Mouse (Mus musculus): ENCODE measurements around the gene Hhipl1. TPM values are rescaled to one million over a fixed set of nuclear protein-coding genes. Genes with fewer than 3 reads are reported as not detected.

The Hhipl1 gene
- polyA plus RNA-seq, 1 experiment from 2014 or later: 0.88 TPM

GRCm38 (mm10) chr12:108292419-108292818 lies 13.7 kb upstream of the Hhipl1 start:
- WGBS: 14% methylated on average over 9 of the region's 9 CpGs
- H3K27ac ChIP-seq (ENCODE audit: low read length): no peak overlapping the region
- H3K9ac ChIP-seq (ENCODE audit: low read length): no peak overlapping the region
- no peak overlapping the region for H3K4me3 ChIP-seq (ENCODE audit: low read length)
- ATAC-seq (ENCODE audit: low read depth): peak; percentile 61
- no peaks in the 10 kb centered on the region for H3K36me3 ChIP-seq (ENCODE audit: control insufficient read depth, insufficient read depth, low read length)
- H3K4me1 ChIP-seq (replicated peaks; ENCODE audit: control insufficient read depth, insufficient read depth, low read length): peaks cover 8% of the 10 kb centered on the region
- no peaks in the 10 kb centered on the region for H3K27me3 ChIP-seq (ENCODE audit: control insufficient read depth, insufficient read depth, low read depth, low read length)
- no peaks in the 10 kb centered on the region for H3K9me3 ChIP-seq (ENCODE audit: control insufficient read depth, low read length)
- 0 out of 2 replicates have a peak overlapping the region, but pooled peaks have one; percentile 38 for H3K4me2 ChIP-seq (ENCODE audit: low read depth, low read length)

DNA sequence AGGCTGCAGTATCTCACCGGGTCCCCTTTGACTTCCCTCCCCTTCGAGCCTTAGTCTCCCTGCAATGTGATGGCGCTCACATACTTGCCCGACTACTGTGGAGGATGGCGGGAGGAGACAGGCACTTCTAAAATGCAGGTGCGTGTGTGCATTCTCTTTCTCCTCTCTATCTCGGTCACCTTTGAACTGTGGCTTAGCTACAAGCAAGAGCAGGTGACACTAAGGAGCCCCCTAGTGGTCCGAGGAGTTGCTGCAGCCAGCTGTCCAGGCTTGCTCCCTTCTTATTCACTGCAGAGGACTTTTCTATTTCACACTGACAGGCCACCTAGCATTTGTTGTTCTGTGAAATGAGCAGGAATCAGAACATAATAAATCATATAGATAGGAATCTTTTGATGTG lies 13.1 kb upstream of the Hhipl1 start:
- no peaks in the 10 kb centered on the region for H3K9me3 ChIP-seq (ENCODE audit: control insufficient read depth, low read length)
- peaks cover 8% of the 10 kb centered on the region for H3K4me1 ChIP-seq (replicated peaks; ENCODE audit: control insufficient read depth, insufficient read depth, low read length)
- H3K4me3 ChIP-seq (ENCODE audit: low read length): no peak overlapping the region
- 5% methylated on average over 8 of the region's 8 CpGs for WGBS
- H3K27me3 ChIP-seq (ENCODE audit: control insufficient read depth, insufficient read depth, low read depth, low read length): no peaks in the 10 kb centered on the region
- H3K27ac ChIP-seq (ENCODE audit: low read length): no peak overlapping the region
- H3K36me3 ChIP-seq (ENCODE audit: control insufficient read depth, insufficient read depth, low read length): no peaks in the 10 kb centered on the region
- H3K4me2 ChIP-seq (ENCODE audit: low read depth, low read length): peak overlapping the region; percentile 38; the same call in 1 of the 2 replicates
- peak; percentile 53; the same call in 1 of the 2 replicates for ATAC-seq (ENCODE audit: low read depth)
- H3K9ac ChIP-seq (ENCODE audit: low read length): no peak overlapping the region

DNA sequence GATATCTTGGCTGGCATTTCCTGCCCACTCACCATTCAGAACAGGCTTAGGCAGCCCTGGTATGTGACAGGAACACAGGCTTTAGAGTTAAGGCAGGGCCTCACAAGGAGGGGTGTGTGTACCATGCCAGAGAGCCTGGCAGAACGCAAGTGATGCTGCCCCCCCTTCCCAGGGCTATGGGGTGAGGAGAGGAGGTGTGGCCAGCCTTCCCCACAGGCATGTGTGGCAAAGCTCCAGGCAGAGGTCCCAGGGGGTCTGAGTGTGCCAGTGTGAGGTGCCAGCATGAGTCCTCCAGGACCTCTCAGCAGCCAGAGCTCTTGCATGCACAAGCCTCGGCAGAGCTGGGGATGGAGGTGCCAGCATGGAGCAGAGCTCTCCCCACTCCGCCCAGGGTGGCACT lies 11.4 kb upstream of the Hhipl1 start:
- no peaks in the 10 kb centered on the region for H3K9me3 ChIP-seq (ENCODE audit: control insufficient read depth, low read length)
- H3K4me3 ChIP-seq (ENCODE audit: low read length): no peak overlapping the region
- no peak overlapping the region for H3K27ac ChIP-seq (ENCODE audit: low read length)
- peaks cover 8% of the 10 kb centered on the region for H3K4me1 ChIP-seq (replicated peaks; ENCODE audit: control insufficient read depth, insufficient read depth, low read length)
- 57% methylated on average over 3 of the region's 3 CpGs for WGBS
- no peak overlapping the region for H3K9ac ChIP-seq (ENCODE audit: low read length)
- ATAC-seq (ENCODE audit: low read depth): peak; percentile 56
- no peaks in the 10 kb centered on the region for H3K36me3 ChIP-seq (ENCODE audit: control insufficient read depth, insufficient read depth, low read length)
- H3K4me2 ChIP-seq (ENCODE audit: low read depth, low read length): no peak overlapping the region
- no peaks in the 10 kb centered on the region for H3K27me3 ChIP-seq (ENCODE audit: control insufficient read depth, insufficient read depth, low read depth, low read length)

- Histone ChIP-seq H3K4me2 (ENCODE audit: low read depth, low read length) (no peak overlapping the region), H3K36me3 (ENCODE audit: control insufficient read depth, insufficient read depth, low read length) (no peaks in the 10 kb centered on the region), H3K9me3 (ENCODE audit: control insufficient read depth, low read length) (no peaks in the 10 kb centered on the region), H3K27ac (ENCODE audit: low read length) (no peak overlapping the region), H3K9ac (ENCODE audit: low read length) (no peak overlapping the region), H3K27me3 (ENCODE audit: control insufficient read depth, insufficient read depth, low read depth, low read length) (no peaks in the 10 kb centered on the region), H3K4me3 (ENCODE audit: low read length) (no peak overlapping the region), H3K4me1 (replicated peaks; ENCODE audit: control insufficient read depth, insufficient read depth, low read length) (peaks cover 8% of the 10 kb centered on the region)
- no peak for ATAC-seq (ENCODE audit: low read depth)
- WGBS: 76% methylated on average over 6 of the region's 6 CpGs
Measured at GRCm38 (mm10) chr12:108297033-108297432, 9.0 kb upstream of the Hhipl1 start.

- Histone ChIP-seq H3K36me3 (ENCODE audit: control insufficient read depth, insufficient read depth, low read length) (no peaks in the 10 kb centered on the region), H3K4me3 (ENCODE audit: low read length) (no peak overlapping the region), H3K4me1 (replicated peaks; ENCODE audit: control insufficient read depth, insufficient read depth, low read length) (peaks cover 4% of the 10 kb centered on the region), H3K4me2 (ENCODE audit: low read depth, low read length) (no peak overlapping the region), H3K9me3 (ENCODE audit: control insufficient read depth, low read length) (no peaks in the 10 kb centered on the region), H3K27ac (ENCODE audit: low read length) (no peak overlapping the region), H3K27me3 (ENCODE audit: control insufficient read depth, insufficient read depth, low read depth, low read length) (peaks cover 6% of the 10 kb centered on the region), H3K9ac (ENCODE audit: low read length) (no peak overlapping the region)
- no peak for ATAC-seq (ENCODE audit: low read depth)
- WGBS: 43% methylated on average over 6 of the region's 6 CpGs
Measured at GRCm38 (mm10) chr12:108301006-108301405, 5.1 kb upstream of the Hhipl1 start.

GRCm38 (mm10) chr12:108303778-108304365 lies 2.2 kb upstream of the Hhipl1 start:
- Histone ChIP-seq H3K27ac (ENCODE audit: low read length) (no peak overlapping the region), H3K36me3 (ENCODE audit: control insufficient read depth, insufficient read depth, low read length) (no peaks in the 10 kb centered on the region), H3K9ac (ENCODE audit: low read length) (no peak overlapping the region), H3K9me3 (ENCODE audit: control insufficient read depth, low read length) (no peaks in the 10 kb centered on the region), H3K4me3 (ENCODE audit: low read length) (no peak overlapping the region), H3K4me1 (replicated peaks; ENCODE audit: control insufficient read depth, insufficient read depth, low read length) (peaks cover 6% of the 10 kb centered on the region), H3K27me3 (ENCODE audit: control insufficient read depth, insufficient read depth, low read depth, low read length) (peaks cover 6% of the 10 kb centered on the region), H3K4me2 (ENCODE audit: low read depth, low read length) (no peak overlapping the region)
- ATAC-seq (ENCODE audit: low read depth): no peak
- WGBS: 40% methylated on average over 6 of the region's 6 CpGs

DNA sequence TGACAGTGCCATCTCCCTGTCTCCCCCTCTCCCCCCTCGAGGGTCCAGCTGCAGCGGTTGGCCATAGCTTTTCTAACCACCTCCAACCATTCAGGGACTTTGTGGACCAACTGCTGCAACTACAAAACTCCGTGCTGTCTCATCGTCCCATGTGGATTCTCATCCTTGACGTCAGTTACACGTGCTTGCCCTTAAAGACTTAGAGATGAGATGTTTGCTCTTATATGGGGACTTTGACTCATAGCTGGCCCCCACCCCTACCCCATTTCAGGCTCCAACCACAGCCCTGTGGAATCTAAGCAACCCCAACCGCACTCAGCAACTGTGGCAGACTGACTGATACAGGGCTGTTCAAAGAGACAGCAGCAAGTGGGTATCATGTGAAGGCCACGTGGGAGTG lies 898 bp upstream of the Hhipl1 start:
- Histone ChIP-seq H3K9ac (ENCODE audit: low read length) (no peak overlapping the region), H3K4me1 (replicated peaks; ENCODE audit: control insufficient read depth, insufficient read depth, low read length) (peaks cover 6% of the 10 kb centered on the region), H3K36me3 (ENCODE audit: control insufficient read depth, insufficient read depth, low read length) (no peaks in the 10 kb centered on the region), H3K9me3 (ENCODE audit: control insufficient read depth, low read length) (no peaks in the 10 kb centered on the region), H3K4me3 (ENCODE audit: low read length) (no peak overlapping the region), H3K4me2 (ENCODE audit: low read depth, low read length) (no peak overlapping the region), H3K27ac (ENCODE audit: low read length) (no peak overlapping the region), H3K27me3 (ENCODE audit: control insufficient read depth, insufficient read depth, low read depth, low read length) (peaks cover 6% of the 10 kb centered on the region)
- 68% methylated on average over 8 of the region's 8 CpGs for WGBS
- ATAC-seq (ENCODE audit: low read depth): no peak

DNA sequence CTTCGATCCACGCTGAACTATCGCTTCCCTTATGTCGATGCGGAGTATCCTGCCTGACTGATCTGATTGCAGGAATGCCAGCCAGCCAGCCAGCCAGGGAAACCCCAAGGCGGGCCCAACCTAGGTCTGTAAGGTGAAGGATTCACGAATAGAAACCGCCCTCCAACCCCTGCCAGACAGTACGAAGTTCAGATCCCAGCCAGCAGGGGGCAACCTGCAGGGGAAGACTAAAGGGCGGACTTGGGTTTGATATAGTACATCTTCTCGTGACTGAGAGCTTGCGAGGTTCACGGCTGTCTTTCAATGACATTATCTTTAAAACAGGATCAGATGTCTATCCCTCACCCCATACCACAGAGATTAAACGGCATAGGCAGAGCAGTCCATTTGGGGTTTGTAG lies 1.5 kb downstream of the Hhipl1 start:
- Histone ChIP-seq H3K4me1 (replicated peaks; ENCODE audit: control insufficient read depth, insufficient read depth, low read length) (peaks cover 6% of the 10 kb centered on the region), H3K27me3 (ENCODE audit: control insufficient read depth, insufficient read depth, low read depth, low read length) (peaks cover 6% of the 10 kb centered on the region), H3K27ac (ENCODE audit: low read length) (no peak overlapping the region), H3K9me3 (ENCODE audit: control insufficient read depth, low read length) (no peaks in the 10 kb centered on the region), H3K36me3 (ENCODE audit: control insufficient read depth, insufficient read depth, low read length) (no peaks in the 10 kb centered on the region), H3K4me3 (ENCODE audit: low read length) (no peak overlapping the region), H3K9ac (ENCODE audit: low read length) (no peak overlapping the region), H3K4me2 (ENCODE audit: low read depth, low read length) (no peak overlapping the region)
- no peak for ATAC-seq (ENCODE audit: low read depth)
- 29% methylated on average over 14 of the region's 14 CpGs for WGBS

DNA sequence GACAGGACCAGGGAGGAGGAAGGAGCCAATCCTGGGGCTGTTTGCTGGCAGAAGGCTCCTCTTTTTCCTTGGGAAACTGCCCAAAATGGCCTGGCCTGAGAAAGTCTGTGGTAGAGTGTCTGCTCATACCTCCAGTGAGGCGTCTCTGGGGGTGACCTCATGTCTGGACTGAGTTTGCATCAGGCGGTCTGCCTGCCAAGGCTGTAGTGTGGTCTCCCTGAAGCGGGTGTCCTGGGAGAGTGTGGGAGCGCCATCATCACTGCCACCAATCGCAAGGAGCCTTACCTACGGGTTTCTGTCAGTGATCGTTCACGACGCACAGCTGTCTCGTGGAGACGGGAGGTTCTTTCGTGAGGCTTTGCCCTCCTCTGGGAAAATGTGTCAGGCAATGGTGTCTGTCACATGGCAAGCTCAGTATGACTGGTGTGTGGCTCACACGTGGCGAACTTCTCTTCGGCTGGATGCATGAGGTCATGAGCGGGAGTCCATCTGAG lies 2.3 kb downstream of the Hhipl1 start:
- ATAC-seq (ENCODE audit: low read depth): peak; percentile 39

More for the DNA sequence above, 2.3 kb downstream of the Hhipl1 start:
- Histone ChIP-seq H3K9ac (ENCODE audit: low read length) (no peak overlapping the region), H3K4me1 (replicated peaks; ENCODE audit: control insufficient read depth, insufficient read depth, low read length) (peaks cover 6% of the 10 kb centered on the region), H3K27ac (ENCODE audit: low read length) (no peak overlapping the region), H3K27me3 (ENCODE audit: control insufficient read depth, insufficient read depth, low read depth, low read length) (peaks cover 6% of the 10 kb centered on the region), H3K9me3 (ENCODE audit: control insufficient read depth, low read length) (no peaks in the 10 kb centered on the region), H3K4me2 (ENCODE audit: low read depth, low read length) (no peak overlapping the region), H3K36me3 (ENCODE audit: control insufficient read depth, insufficient read depth, low read length) (no peaks in the 10 kb centered on the region), H3K4me3 (ENCODE audit: low read length) (no peak overlapping the region)
- WGBS: 70% methylated on average over 16 of the region's 16 CpGs
